Mouse (Mus musculus): ENCODE data around the gene Smco3. TPM values are rescaled to one million over a fixed set of nuclear protein-coding genes. Genes with fewer than 3 reads are reported as not detected.
"Not testable (repeated sequence)": the region's sequence is repeated elsewhere in the genome, so short reads cannot be mapped to it uniquely, and the experiment has no call there.

The Smco3 gene
- total RNA-seq, 1 experiment from 2014 or later = 0.30 TPM

DNA sequence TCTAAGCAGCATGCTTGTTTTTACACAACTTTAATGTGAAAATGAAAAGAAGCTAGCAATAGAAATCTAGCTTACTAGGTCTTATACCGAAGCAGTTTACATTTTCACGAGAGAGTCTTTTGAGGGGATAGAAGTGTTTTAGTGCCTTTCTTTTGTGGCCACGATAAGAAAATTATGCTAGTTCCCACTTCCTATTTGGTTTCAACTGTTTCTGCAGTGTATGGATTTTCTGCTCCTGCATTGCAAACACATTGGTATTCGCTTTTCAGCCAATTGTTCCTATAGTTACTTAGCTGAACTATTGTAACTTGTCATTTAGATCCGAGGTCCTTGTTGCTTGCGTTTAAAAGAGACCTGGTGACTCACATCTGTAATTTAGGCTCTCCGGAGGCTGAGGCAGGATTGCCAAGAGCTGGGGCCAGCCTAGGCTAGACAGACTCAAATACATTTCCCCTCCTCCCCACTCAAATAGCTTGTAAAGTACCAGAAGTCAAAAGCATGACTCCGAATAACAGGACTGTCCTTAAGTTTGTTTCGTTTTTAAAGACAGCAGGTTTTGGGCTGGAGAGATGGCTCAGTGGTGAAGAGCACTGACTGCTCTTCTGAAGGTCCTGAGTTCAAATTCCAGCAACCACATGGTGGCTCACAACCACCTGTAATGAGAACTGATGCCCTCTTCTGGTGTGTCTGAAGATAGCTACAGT lies 30.4 kb downstream of the Smco3 start:
- no peak for DNase-seq

DNA sequence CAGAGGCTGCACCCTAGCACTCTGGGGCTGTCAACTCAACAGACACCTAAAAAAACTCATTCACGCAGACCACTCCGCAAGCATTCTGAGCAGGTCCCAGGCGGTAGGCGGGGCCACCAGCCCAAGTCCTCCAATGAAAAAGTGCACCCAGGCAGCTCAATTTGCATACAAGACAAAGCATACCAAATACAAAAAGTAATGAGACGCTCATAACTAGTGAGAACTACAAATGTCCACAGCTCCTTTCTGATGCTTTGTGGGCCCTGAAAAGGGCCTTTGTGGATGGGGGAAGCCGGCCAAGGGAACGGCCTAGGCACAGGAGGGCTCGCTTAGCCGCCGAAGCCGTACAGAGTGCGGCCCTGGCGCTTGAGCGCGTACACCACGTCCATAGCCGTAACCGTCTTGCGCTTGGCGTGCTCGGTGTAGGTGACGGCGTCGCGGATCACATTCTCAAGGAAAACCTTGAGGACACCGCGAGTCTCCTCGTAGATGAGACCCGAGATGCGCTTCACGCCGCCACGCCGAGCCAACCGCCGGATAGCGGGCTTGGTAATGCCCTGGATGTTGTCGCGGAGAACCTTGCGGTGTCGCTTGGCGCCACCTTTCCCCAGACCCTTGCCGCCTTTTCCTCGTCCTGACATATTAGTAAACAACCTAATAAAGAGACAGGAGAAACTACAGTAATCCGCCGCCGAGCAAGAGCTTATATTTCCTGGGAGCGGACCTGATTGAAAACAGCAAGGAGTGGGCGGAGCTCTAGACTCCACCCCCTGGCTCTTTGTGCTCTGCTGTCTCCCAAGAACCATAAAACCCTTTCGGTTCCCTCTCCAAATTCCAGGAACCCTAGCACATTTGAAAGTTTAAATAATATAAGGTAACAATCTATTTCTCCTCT lies 31.3 kb downstream of the Smco3 start, which contains the start of gene Hist4h4:
Hist4h4 (minus strand) TSS at position 677 of the 895 bp plus-strand sequence.
- DNase-seq = peak; percentile 92

DNA sequence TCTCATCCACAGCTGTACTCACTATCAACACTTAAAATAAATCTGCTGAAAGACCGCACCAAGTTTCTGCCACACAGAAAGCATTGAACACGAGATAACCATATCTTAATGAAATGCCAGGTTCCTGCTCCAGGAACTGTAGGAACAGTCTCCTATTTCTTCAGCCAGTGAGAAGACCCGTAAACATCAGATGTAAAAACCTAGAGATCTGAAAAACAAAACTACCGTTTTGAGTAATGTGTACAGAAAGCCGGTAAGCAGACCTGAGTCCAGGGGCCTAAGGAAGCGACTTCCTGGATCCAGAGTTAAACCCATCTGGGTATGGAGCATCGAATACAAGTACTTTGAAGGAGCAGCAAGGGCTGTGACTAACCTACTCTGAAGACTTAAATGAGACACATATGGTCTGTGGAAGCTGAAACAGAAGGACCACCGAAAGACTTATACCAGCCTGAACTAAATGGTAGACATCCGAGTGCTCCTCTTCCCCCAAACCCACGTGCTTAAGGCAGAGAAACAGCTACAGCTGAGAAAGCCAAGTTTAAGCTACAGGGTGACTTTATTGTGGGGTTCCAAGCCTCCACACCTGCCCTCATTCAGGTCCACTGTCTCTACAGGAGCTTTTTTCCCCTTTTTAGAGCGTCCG lies 32.0 kb downstream of the Smco3 start:
- no peak for DNase-seq

DNA sequence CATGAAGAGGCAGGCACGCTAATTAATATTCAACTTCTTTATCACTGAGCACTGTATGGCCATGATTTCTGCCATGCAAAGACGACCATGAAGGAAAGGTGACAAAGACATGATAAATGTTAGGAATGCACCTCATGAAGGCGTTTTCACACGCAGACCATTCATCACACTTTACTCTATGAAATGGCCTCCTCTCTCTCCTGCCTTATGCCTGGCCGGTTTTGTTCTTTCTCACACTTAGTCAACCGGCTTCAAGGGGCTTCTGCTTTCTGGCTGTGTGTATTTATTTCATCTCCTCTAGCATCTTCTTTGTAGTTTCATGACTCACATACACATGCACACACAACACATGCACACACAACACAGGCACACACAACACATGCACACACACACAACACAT lies 34.0 kb downstream of the Smco3 start:
- no peak for DNase-seq

DNA sequence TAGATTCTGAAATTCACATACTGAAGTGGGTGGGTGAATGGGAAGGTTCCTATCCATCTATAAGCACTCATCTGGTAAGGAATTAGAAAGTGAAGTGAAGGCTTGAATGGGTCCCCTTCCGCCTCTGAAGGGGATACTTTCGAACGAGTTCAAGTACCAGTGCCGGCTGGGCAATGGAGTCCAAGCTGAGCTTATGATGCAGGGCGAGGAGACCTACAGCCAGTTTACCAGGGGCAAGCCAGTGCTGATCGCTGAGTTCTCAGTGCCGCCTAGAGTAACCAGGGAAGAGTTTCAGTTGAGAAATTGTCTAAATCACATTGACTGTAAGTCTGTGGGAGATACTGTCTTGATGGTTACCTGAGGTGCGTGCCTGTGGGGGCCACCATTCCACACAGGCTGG lies 34.5 kb downstream of the Smco3 start:
- DNase-seq = no peak

DNA sequence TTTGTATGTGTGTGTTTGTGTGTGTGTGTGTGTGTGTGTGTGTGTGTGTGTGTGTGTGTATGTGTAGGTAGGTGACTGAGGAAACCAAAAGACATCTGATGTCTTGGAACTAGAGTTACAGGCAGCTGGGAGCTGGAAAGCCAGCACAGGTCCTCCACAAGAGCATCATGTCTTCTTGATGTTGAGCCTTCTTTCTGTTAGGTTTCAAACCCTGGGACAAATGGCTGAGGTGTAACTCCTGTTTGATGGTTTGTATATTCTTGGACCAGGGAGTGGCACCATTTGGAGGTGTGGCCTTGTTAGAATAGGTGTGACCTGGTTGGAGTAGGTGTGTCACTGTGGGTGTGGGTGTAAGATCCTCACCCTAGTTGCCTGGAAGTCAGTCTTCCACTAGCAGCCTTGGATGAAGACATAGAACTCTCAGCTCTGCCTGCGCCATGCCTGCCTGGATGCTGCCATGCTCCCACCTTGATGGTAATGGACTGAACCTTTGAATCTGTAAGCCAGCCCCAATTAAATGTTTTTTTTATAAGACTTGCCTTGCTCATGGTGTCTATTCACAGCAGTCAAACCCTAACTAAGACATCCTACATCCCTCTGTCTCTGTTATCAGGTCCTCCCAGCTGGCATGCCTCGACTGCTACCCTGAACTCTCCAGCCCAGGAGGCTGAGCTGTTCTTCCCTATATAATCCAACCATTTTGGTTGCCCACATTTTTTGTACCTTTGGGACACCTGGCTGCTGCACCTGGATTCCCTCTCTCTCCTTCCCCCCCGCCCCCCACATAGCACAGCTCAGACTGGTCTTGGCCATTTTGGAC lies 37.2 kb downstream of the Smco3 start:
- not testable (repeated sequence) for DNase-seq

DNA sequence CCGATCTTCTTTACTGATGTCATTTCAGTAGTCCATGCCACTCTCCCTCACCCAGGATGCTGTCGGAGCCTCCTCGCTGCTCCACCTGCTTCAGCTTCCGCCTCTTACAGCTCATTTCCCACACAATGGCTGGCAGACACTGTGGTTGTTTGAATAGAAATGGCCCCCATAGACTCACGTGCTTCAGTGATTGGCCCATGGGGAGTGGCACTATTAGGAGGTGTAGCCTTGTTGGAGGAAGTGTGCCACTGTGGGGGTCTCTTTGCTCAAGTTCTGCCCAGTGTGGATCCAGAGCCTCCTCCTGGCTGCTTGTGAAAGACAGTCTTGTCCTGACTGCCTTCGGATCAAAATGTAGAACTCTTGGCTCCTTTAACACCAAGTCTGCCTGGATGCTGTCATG lies 39.4 kb downstream of the Smco3 start:
- no peak for DNase-seq

DNA sequence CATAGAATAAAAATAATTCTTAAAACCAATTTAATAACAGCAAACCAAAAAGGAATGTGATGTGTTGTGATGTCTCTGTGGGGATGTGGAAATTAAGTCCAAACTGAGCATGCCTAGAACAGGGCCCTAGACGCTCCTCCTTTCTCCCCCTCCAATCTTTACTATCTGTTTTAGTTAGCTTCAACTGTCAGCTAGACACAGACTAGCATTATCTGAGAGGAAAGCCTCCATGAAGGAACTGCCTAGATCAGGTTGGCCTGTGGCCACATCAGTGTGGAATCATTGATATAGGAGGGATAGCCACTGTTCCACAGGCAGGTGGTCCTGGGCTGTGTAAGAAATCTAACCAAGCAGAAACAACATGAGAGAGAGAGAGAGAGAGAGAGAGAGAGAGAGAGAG lies 40.1 kb downstream of the Smco3 start:
- no peak for DNase-seq

DNA sequence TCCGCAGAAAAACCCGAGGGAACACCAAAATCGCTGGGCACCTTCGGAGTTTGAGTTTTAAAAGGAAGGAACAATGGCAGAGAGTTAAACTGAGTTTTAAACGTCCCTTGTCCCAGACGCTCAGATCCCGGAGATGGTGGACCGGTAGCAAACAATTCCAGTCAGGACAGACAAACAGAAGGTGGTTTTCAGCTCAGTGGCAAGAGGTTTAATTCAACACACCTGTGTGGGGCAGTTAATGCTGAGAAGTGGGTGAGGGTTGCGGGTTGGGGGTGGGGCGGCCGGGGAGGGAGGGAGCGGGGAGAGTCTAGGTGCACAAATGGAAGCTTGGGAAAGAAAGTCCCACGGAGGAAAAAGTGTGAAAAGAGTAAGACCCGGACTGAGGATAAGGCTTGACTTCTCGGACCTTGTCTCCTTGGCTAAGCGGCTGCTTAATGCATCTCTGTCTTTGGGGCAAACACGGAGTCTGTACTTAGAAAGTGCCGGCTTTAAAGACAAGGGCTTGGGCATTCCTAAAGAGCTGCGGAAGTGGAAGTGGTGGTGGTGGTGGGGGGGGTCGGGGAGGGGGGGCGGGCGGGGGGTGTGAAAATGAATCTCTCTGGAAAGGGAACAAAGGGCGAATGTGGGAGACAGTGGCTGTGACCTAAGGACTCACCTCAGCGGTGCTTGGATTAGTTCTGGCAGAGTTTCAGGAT lies 41.3 kb downstream of the Smco3 start:
- DNase-seq = no peak

DNA sequence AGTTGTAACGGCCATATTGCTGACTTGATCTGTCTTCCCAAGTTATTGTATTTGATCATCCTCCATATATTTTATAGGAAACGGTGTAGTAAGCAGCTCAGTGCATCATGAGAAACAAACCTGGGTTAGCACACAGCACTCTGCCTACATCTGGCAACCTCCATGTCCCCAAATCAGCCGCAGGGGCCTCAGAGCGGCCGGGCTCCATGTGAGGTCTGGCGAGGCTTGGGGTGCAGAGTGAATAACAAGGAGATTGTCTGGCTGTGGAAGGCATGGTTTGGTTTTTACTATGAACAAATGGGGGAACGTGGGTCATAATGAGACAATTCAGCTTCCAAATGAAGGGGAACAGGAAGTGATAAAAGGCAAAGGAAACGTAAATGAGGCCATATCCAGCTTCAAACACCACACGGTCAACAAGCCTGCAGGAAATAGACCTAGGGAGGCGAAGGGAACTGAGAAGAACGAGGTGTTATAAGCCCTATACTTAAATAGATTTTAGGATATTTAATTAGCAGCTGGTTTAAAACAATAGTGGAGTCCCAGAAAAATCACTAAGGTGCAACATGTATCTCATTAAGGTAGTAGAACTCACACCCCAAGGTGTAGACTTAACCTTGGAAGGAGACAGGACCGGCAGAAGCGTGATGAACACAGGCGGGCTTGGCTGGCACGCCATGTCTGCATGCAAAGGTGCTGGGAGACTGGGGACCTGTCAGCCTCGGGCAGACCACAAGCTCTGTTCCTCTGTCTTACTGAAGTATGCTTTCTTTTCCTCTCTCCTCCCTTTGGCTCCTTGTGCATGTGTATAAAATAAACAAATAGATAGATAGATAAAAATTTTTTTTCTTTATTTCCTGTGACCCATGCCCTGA lies 42.1 kb downstream of the Smco3 start:
- no peak for DNase-seq

DNA sequence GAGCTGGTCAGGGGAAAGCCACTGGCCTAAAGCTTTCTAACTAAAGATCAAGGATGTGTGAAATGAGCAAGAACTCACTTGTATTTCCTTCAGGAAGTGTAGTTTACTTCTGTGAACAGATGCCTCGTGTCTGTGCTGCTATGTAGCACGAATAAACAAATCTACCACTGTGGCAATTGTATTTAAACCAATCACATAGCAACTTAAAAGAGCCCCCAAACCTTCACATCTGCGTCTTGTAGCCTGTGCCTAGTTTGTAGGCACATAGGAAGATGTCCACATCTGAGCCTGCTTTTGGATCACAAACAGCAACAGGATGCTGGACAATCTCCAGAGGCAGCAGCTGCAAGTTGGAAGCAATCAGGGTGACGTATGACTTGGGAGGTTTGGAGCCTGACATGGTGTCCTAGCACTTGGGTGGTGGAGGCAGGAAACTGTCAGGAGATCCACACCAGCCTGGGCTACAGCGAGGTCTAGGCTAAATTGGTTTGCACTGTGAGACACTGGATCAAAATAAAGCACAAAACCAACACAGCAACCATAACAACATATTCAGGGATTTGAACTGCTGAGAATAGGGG lies 45.8 kb downstream of the Smco3 start:
- no peak for DNase-seq

DNA sequence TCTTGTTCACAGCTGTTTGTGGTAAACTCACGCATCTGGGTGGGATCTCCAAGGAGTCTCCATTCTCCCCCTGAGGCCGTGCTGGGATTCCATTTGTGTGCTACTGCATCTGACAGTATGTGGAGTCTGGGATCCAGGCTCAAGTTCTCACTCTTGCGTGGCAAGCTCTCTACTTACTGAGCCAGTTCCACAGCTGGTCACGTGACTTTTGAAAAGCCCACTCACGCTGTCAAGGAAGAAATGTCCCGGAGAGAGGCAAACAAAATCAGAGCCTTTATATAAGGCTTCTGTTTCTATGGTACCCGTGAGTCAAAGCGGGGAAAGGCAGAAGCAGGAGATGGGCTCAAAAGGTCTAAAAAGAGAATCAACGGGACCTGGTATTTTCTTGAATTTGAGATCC lies 52.5 kb downstream of the Smco3 start:
- no peak for DNase-seq

DNA sequence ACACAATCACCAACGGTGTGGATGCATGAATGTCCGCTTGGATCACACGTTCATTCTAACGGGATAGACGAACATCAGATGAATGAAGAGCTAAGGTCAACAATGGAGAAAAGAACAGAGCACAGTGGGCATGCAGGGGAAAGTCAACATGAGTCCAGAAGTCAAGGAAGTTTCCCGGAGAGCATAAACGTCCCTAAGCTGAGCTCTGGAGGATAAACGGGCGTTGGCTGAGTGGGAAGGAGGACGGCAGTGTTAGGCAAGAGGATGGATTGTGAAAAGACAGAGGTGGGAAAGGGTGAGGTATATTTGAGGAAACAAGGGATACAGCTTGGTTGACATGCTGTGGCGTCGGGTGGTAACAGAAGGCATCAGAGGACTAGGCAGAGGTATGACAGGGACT lies 53.1 kb downstream of the Smco3 start:
- no peak for DNase-seq

DNA sequence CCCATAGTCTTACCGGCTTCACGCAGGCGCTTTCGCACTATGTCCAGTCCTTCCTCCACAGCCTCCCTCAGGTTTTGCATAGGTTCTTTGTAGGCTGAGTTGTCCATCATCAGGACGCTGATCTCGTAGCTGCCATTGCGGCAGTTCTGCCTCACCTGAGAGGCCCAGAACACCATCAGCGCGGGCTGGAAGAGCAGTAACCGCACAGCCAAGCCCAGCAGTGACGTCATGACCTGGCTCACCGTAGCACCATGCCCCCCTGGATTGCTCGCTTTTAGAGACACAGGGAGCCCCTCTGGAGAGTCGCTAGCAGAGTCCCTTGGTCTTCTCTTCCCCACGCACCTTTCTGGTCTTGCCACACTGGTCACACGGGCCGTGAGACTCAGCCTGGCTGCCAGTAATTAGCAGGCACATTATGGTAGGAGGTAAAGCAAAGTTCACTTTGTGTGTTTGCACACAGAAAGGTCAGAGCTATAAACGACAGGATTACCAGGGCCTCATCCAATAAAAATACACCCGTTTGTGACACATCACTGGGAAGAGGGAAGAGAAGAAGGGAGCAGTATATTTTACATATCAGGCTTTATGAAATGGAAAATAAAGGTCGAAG lies 53.8 kb downstream of the Smco3 start, which contains the start of gene Gucy2c:
Gucy2c (minus strand) TSS at position 389 of the 610 bp plus-strand sequence.
- no peak for DNase-seq

Small RNA genes within 50 kb of the gene (microRNA-seq; reads per million reads assigned to microRNA genes)
- 0 reads per million in 2 experiments for gene Gm44364

Other genes starting within 250 kb of the Smco3 start
- gene Plbd1, start 173.5 kb downstream of the Smco3 start, total RNA-seq (2021) = 27.3 and 36.0 TPM in 2 replicates
- gene Gucy2c, start 53.7 kb downstream of the Smco3 start, total RNA-seq (2021) = not detected in 2 replicates
- gene Hist4h4, start 31.0 kb downstream of the Smco3 start, total RNA-seq (2021) = 13.6 and 16.1 TPM in 2 replicates
- 196 and 200 TPM in 2 replicates for gene H2afj, start 27.2 kb downstream of the Smco3 start, total RNA-seq (2021)
- 0.24 and 0.94 TPM in 2 replicates for gene BC049715, start 7.8 kb downstream of the Smco3 start, total RNA-seq (2021)
- 73.2 and 79.7 TPM in 2 replicates for gene Wbp11, start 7.2 kb downstream of the Smco3 start, total RNA-seq (2021)
- gene Art4, start 22.3 kb upstream of the Smco3 start, total RNA-seq (2021) = 5.3 and 5.4 TPM in 2 replicates
- gene Mgp, start 40.4 kb upstream of the Smco3 start, total RNA-seq (2021) = 77.2 and 83.9 TPM in 2 replicates
- gene Erp27, start 86.7 kb upstream of the Smco3 start, total RNA-seq (2021) = not detected in 2 replicates
- gene Pde6h, start 88.4 kb upstream of the Smco3 start, total RNA-seq (2021) = 0.39 TPM in 1 of 2 replicates, not detected in the other
- 15.7 and 21.7 TPM in 2 replicates for gene Arhgdib, start 106.4 kb upstream of the Smco3 start, total RNA-seq (2021)

Data from adrenal gland, postnatal 25 days (tissue).